ENCODE assay signal across 9 mouse cellular contexts in genomic region chr10:22153147-22153690, GRCm38 (mm10). TPM values are rescaled to one million over a fixed set of nuclear protein-coding genes. Genes with fewer than 3 reads are reported as not detected.
DNase-seq lines count a peak whose midpoint lies in the region; ATAC-seq lines count a peak whose summit lies in the region.
"Not testable (repeated sequence)": the region's sequence is repeated elsewhere in the genome, so short reads cannot be mapped to it uniquely, and the experiment has no call there.
"Had no signal": no experiment of that assay in that cellular context is flagged by ENCODE, and none has a peak within 500 bp of the region (broad histone marks: within the 10 kb centered on the region; RNA-seq: fewer than 3 reads in every experiment).

No protein-coding gene starts in this region.

- peak; percentile 25 to 37 for DNase-seq in B cell, adult 2 months
- DNase-seq in embryo, embryonic 10.5 days (ENCODE audit: low spot score), result peak; percentile 26
- DNase-seq in heart, adult 11 months, result peak; percentile 54
- peak; percentile 53 for DNase-seq in intestine, embryonic 14.5 days (ENCODE audit: low spot score)
- DNase-seq in limb, embryonic 11.5 days (ENCODE audit: low spot score), result peak; percentile 27
- DNase-seq in neural tube, embryonic 10.5 days (ENCODE audit: extremely low spot score, low spot score), result peak; percentile 15

- peaks cover 77% of the 10 kb centered on the region for H3K27me3 ChIP-seq in intestine, embryonic 14.5 days (replicated peaks; ENCODE audit: control insufficient read depth, insufficient read depth, low read length)
- H3K27me3 ChIP-seq in limb, embryonic 11.5 days (ENCODE audit: control insufficient read depth, insufficient read depth, low read length), result peaks cover 40% of the 10 kb centered on the region

- H3K4me2 ChIP-seq in intestine, embryonic 14.5 days (ENCODE audit: low read length); limb, embryonic 11.5 days (ENCODE audit: low read depth, severe bottlenecking): not testable (repeated sequence)

- not testable (repeated sequence) for H3K4me3 ChIP-seq in intestine, embryonic 14.5 days (ENCODE audit: low read depth, low read length); limb, embryonic 11.5 days (ENCODE audit: low read depth, low read length)

- not testable (repeated sequence) for H3K4me1 ChIP-seq in intestine, embryonic 14.5 days (replicated peaks; ENCODE audit: control insufficient read depth, insufficient read depth, low read length); limb, embryonic 11.5 days (ENCODE audit: control insufficient read depth, insufficient read depth, low read length)

- not testable (repeated sequence) for H3K9ac ChIP-seq in intestine, embryonic 14.5 days (ENCODE audit: low read length); limb, embryonic 11.5 days (ENCODE audit: low read length)

- ATAC-seq in intestine, embryonic 14.5 days (replicated peaks; ENCODE audit: low FRiP score, low TSS enrichment, low read depth); limb, embryonic 11.5 days (ENCODE audit: insufficient number of reproducible peaks, low FRiP score, low TSS enrichment, low read depth): not testable (repeated sequence)

- not testable (repeated sequence) for H3K9me3 ChIP-seq in intestine, embryonic 14.5 days (ENCODE audit: control insufficient read depth, low read length); limb, embryonic 11.5 days (ENCODE audit: control insufficient read depth, low read length)

- WGBS in intestine, embryonic 14.5 days, result 13% methylated on average over 6 of the region's 7 CpGs
- WGBS in limb, embryonic 11.5 days, result 3% methylated on average over 7 of the region's 7 CpGs

- not testable (repeated sequence) for H3K27ac ChIP-seq in intestine, embryonic 14.5 days (ENCODE audit: low read depth); limb, embryonic 11.5 days (replicated peaks; ENCODE audit: low read depth, low read length)

- H3K36me3 ChIP-seq in intestine, embryonic 14.5 days (ENCODE audit: control insufficient read depth, insufficient read depth, low read length); limb, embryonic 11.5 days (ENCODE audit: control insufficient read depth, insufficient read depth, low read length): not testable (repeated sequence)

RNA-seq across cellular contexts. Expression of gene E030030I06Rik, which starts 4.1 kb away (rescaled TPM):
- polyA plus RNA-seq in intestine, embryonic 14.5 days (2014; fragmentation: Nextera tagmentation; extraction: Ambion mirVana), result 31.6 and 32.8 TPM in 2 replicates
- polyA plus RNA-seq in limb, embryonic 11.5 days (2014; fragmentation: Nextera tagmentation; extraction: Ambion mirVana), result 16.5 and 17.0 TPM in 2 replicates

RNA-seq across cellular contexts. Expression of gene Raet1e, which starts 5.2 kb away (rescaled TPM):
- 4.7 and 6.6 TPM in 2 replicates for polyA plus RNA-seq in intestine, embryonic 14.5 days (2014; fragmentation: Nextera tagmentation; extraction: Ambion mirVana)
- 13.6 and 14.3 TPM in 2 replicates for polyA plus RNA-seq in limb, embryonic 11.5 days (2014; fragmentation: Nextera tagmentation; extraction: Ambion mirVana)
- polyA plus RNA-seq: cerebellum, adult 2 months had no signal

RNA-seq across cellular contexts. Expression of gene H60b, which starts 5.2 kb away (rescaled TPM):
- 0.28 and 0.55 TPM in 2 replicates for polyA plus RNA-seq in intestine, embryonic 14.5 days (2014; fragmentation: Nextera tagmentation; extraction: Ambion mirVana)
- 0.18 and 0.23 TPM in 2 replicates for polyA plus RNA-seq in limb, embryonic 11.5 days (2014; fragmentation: Nextera tagmentation; extraction: Ambion mirVana)
- polyA plus RNA-seq: G1E; heart, adult 2 months had no signal
